Mouse (Mus musculus) hindbrain, embryonic 16.5 days (tissue): ENCODE results near the gene H2-M10.2. TPM values are rescaled to one million over a fixed set of nuclear protein-coding genes. Genes with fewer than 3 reads are reported as not detected.
"Not testable (repeated sequence)": the region's sequence is repeated elsewhere in the genome, so short reads cannot be mapped to it uniquely, and the experiment has no call there.

Experiments used
- ATAC-seq: fragments of 200-750 bp; cut with Nextera tagmentation; 2 replicates; pipeline ENCODE4 v1.8.0; 2017; ENCODE audit warnings: moderate TSS enrichment, moderate library complexity
- H3K27ac ChIP-seq: fragments of 300-500 bp; sonication (generic); 2 replicates; pipeline ENCODE4 v1.5.1; 2014; ENCODE audit warnings: low read depth, mild to moderate bottlenecking, control low read depth, low read length, moderate library complexity
- H3K27me3 ChIP-seq: fragments of 300-500 bp; sonication (generic); replicated peaks from 2 replicates; pipeline ENCODE4 v1.6.1; 2014; ENCODE audit warnings: low read length; ENCODE audit not compliant: control insufficient read depth, insufficient read depth
- H3K36me3 ChIP-seq: fragments of 300-500 bp; sonication (generic); 2 replicates; pipeline ENCODE4 v1.6.1; 2014; ENCODE audit warnings: mild to moderate bottlenecking, low read length, moderate library complexity, mixed read lengths; ENCODE audit not compliant: control insufficient read depth, insufficient read depth
- H3K4me1 ChIP-seq: fragments of 300-500 bp; sonication (generic); 2 replicates; pipeline ENCODE4 v1.6.1; 2014; ENCODE audit warnings: low read depth, low read length; ENCODE audit not compliant: control insufficient read depth, insufficient read depth
- H3K4me2 ChIP-seq: fragments of 300-500 bp; sonication (generic); 2 replicates; pipeline ENCODE4 v1.6.1; 2014; ENCODE audit warnings: mild to moderate bottlenecking, low read length, control low read depth, moderate library complexity
- H3K4me3 ChIP-seq: fragments of 300-500 bp; sonication (generic); 2 replicates; pipeline ENCODE4 v1.5.1; 2014; ENCODE audit warnings: mild to moderate bottlenecking, low read length, control low read depth, moderate library complexity
- H3K9ac ChIP-seq: fragments of 300-500 bp; sonication (generic); 2 replicates; pipeline ENCODE4 v1.6.1; 2014; ENCODE audit warnings: low read depth, mild to moderate bottlenecking, control low read depth, low read length, moderate library complexity
- H3K9me3 ChIP-seq: fragments of 300-500 bp; sonication (generic); 2 replicates; pipeline ENCODE4 v1.6.1; 2014; ENCODE audit warnings: mild to moderate bottlenecking, low read length, moderate library complexity; ENCODE audit not compliant: control insufficient read depth
- WGBS: fragments of 180-500 bp; shearing (Covaris S2); extraction: QIAGEN DNeasy Blood & Tissue Kit; methylation state at CpG from one replicate; pipeline ENCODE4 v1.1.7; 2014; 5-methylcytosine and 5-hydroxymethylcytosine counted together
- polyA plus RNA-seq: library from polyadenylated mRNA; unstranded; fragments of >200 nt; fragmentation: Nextera tagmentation; extraction: Ambion mirVana; gene quantifications from 2 replicates; pipeline ENCODE4 v1.2.1, GENCODE M21; 2015

The H2-M10.2 gene
- polyA plus RNA-seq: 0.14 and 0.19 TPM in 2 replicates

- no peak within 1 kb of the TSS for H3K4me3 ChIP-seq
Measured at GRCm38 (mm10) chr17:36286390-36286789, at the start of gene H2-M10.2. Gene H2-M10.2, minus strand, starts transcription at chr17:36286490.

GRCm38 (mm10) chr17:36326055-36326454 is 39.8 kb upstream of the H2-M10.2 start, which contains the start of gene H2-M10.1:
Gene H2-M10.1, minus strand, starts transcription at chr17:36326155.
- WGBS: 89% methylated on average over 4 of the region's 4 CpGs
- H3K27me3 ChIP-seq: no peaks in the 10 kb centered on the region
- H3K4me3 ChIP-seq: no peak within 1 kb of the TSS
- no peaks in the 10 kb centered on the region for H3K36me3 ChIP-seq
- no peak within 1 kb of the TSS for H3K4me2 ChIP-seq
- no peaks in the 10 kb centered on the region for H3K9me3 ChIP-seq
- ATAC-seq: no peak
- H3K27ac ChIP-seq: no peak within 1 kb of the TSS
- H3K4me1 ChIP-seq: no peaks in the 10 kb centered on the region
- no peak within 1 kb of the TSS for H3K9ac ChIP-seq

More at GRCm38 (mm10) chr17:36286390-36286789, at the start of gene H2-M10.2:
- H3K36me3 ChIP-seq: peaks cover 5% of the 10 kb centered on the region
- no peaks in the 10 kb centered on the region; the same call in 1 of the 2 replicates for H3K9me3 ChIP-seq
- no peak within 1 kb of the TSS for H3K27ac ChIP-seq
- no peaks in the 10 kb centered on the region for H3K4me1 ChIP-seq
- 90% methylated on average over 2 of the region's 2 CpGs for WGBS
- no peak for ATAC-seq
- no peaks in the 10 kb centered on the region for H3K27me3 ChIP-seq
- no peak within 1 kb of the TSS for H3K4me2 ChIP-seq
- H3K9ac ChIP-seq: no peak within 1 kb of the TSS

- WGBS: 30% methylated on average over 5 of the region's 5 CpGs
Measured at GRCm38 (mm10) chr17:36315689-36316253, 29.5 kb upstream of the H2-M10.2 start.

GRCm38 (mm10) chr17:36315041-36315688 is 28.9 kb upstream of the H2-M10.2 start:
- ATAC-seq: peak; percentile 97
- H3K27me3 ChIP-seq: no peaks in the 10 kb centered on the region
- H3K4me2 ChIP-seq: peak overlapping the region; percentile 66
- no peaks in the 10 kb centered on the region for H3K4me1 ChIP-seq
- peak overlapping the region; percentile 92 for H3K27ac ChIP-seq
- H3K36me3 ChIP-seq: no peaks in the 10 kb centered on the region
- peak overlapping the region; percentile 74 for H3K9ac ChIP-seq
- peak overlapping the region; percentile 47 for H3K4me3 ChIP-seq
- H3K9me3 ChIP-seq: no peaks in the 10 kb centered on the region
- WGBS: 0% methylated on average over 19 of the region's 19 CpGs

More at GRCm38 (mm10) chr17:36315689-36316253, 29.5 kb upstream of the H2-M10.2 start:
- Histone ChIP-seq H3K4me1 (no peaks in the 10 kb centered on the region), H3K4me3 (peak overlapping the region; percentile 47), H3K4me2 (peak overlapping the region; percentile 66), H3K9ac (peak overlapping the region; percentile 74), H3K27ac (peak overlapping the region; percentile 92), H3K36me3 (no peaks in the 10 kb centered on the region), H3K9me3 (no peaks in the 10 kb centered on the region), H3K27me3 (no peaks in the 10 kb centered on the region)
- peak; percentile 69 for ATAC-seq

GRCm38 (mm10) chr17:36314511-36314910 is 28.2 kb upstream of the H2-M10.2 start:
- peak overlapping the region; percentile 47 for H3K4me3 ChIP-seq
- no peaks in the 10 kb centered on the region for H3K27me3 ChIP-seq
- H3K27ac ChIP-seq: peak overlapping the region; percentile 92
- H3K9me3 ChIP-seq: no peaks in the 10 kb centered on the region
- peak; percentile 48; the same call in 1 of the 2 replicates for ATAC-seq
- 3% methylated on average over 9 of the region's 9 CpGs for WGBS
- H3K4me1 ChIP-seq: no peaks in the 10 kb centered on the region
- peak overlapping the region; percentile 66 for H3K4me2 ChIP-seq
- no peaks in the 10 kb centered on the region for H3K36me3 ChIP-seq
- H3K9ac ChIP-seq: peak overlapping the region; percentile 74

- no peaks in the 10 kb centered on the region for H3K36me3 ChIP-seq
- 36% methylated on average over 1 of the region's 1 CpGs for WGBS
- peak overlapping the region; percentile 43 for H3K4me2 ChIP-seq
- H3K4me1 ChIP-seq: no peaks in the 10 kb centered on the region
- no peaks in the 10 kb centered on the region for H3K9me3 ChIP-seq
- H3K4me3 ChIP-seq: no peak overlapping the region
- peak; percentile 71 for ATAC-seq
- no peak overlapping the region for H3K27ac ChIP-seq
- H3K9ac ChIP-seq: no peak overlapping the region
- no peaks in the 10 kb centered on the region for H3K27me3 ChIP-seq
Measured at GRCm38 (mm10) chr17:36309293-36309692, 23.0 kb upstream of the H2-M10.2 start.

GRCm38 (mm10) chr17:36308855-36309254 is 22.6 kb upstream of the H2-M10.2 start:
- not testable (repeated sequence) for H3K27me3 ChIP-seq, H3K27ac ChIP-seq, H3K9me3 ChIP-seq, H3K9ac ChIP-seq, H3K4me3 ChIP-seq, H3K36me3 ChIP-seq, H3K4me1 ChIP-seq
- WGBS: 1% methylated on average over 3 of the region's 3 CpGs
- peak; percentile 90 for ATAC-seq
- H3K4me2 ChIP-seq: peak overlapping the region; percentile 43

- no peak overlapping the region for H3K27ac ChIP-seq
- ATAC-seq: no peak
- H3K4me3 ChIP-seq: no peak overlapping the region
- no peaks in the 10 kb centered on the region for H3K4me1 ChIP-seq
- H3K27me3 ChIP-seq: no peaks in the 10 kb centered on the region
- no peak overlapping the region for H3K4me2 ChIP-seq
- H3K36me3 ChIP-seq: peaks cover 11% of the 10 kb centered on the region
- no peaks in the 10 kb centered on the region; the same call in 1 of the 2 replicates for H3K9me3 ChIP-seq
- WGBS: 91% methylated on average over 4 of the region's 4 CpGs
- H3K9ac ChIP-seq: no peak overlapping the region
Measured at GRCm38 (mm10) chr17:36281521-36282245, 4.6 kb downstream of the H2-M10.2 start.

- Histone ChIP-seq H3K4me2 (no peak overlapping the region), H3K4me3 (no peak overlapping the region), H3K36me3 (0 out of 2 replicates have a peak, but pooled peaks cover 4% of the 10 kb centered on the region), H3K9ac (no peak overlapping the region), H3K9me3 (no peaks in the 10 kb centered on the region), H3K27ac (no peak overlapping the region), H3K27me3 (no peaks in the 10 kb centered on the region), H3K4me1 (peaks cover 29% of the 10 kb centered on the region)
- no peak for ATAC-seq
- 93% methylated on average over 4 of the region's 4 CpGs for WGBS
Measured at GRCm38 (mm10) chr17:36274776-36275175, 11.5 kb downstream of the H2-M10.2 start.
